Mouse (Mus musculus) naive thymus-derived CD4-positive, alpha-beta T cell, adult 2 months (primary cell): Measurements from ENCODE around the gene Gm6993.

Experiments
- DNase-seq: peaks from one replicate; pipeline ENCODE4 v3.0.0-alpha.2; 2011; ENCODE audit warnings: low read depth

Gm6993 gene

DNA sequence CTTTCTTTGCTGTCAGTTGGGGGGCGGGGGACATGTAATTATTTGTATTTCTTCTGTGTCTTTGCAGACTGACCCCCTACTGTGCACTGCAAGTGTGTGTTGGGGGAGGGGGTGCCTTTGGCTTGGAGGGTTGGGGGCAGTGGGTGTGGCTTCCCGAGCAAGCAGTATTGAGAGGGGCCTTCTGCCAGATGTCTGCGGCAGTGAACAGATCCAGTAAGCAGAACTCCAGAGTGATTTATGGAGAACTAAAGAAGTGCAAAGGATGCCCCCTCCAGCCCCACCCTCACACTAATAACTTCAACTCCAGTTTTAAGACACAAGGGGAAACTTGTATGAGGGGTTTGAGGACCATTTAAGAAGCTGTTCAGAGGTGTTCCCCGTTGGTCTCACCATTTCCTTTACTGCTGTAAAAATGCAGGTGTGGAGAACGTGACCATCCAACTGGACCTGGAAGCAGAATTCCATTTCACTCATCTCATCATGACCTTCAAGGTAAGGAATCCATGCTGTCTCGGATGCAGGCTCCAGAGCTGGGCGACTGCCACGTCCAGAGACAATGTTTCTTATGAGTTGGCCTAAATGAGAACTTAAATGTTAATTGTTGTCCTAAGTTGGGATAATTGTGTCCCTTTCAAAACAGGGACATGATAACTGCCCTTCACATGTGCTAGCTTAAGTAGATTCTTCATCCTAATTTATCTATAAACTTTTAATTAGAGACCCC, 31.6 kb downstream of the Gm6993 start:
- DNase-seq = no peak

DNA sequence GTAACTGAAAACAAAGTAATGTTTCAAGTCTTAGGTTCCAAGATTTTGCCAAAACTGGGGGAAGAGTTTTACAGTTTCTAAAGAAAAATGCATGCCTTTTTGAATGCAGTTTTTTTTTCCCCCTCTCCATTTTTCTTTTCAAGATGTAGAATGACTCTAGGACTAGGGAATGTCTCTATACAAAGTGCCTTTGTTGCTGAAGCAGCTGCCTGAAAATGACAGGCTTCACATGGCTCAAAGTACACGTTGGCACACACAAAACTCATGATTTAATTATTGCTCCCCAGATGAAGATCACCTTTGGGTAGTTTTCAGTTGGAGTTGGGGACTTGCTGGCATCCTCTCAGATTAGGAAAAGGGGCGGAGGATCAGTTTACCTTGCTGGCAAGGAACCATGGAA, 32.3 kb downstream of the Gm6993 start:
- no peak for DNase-seq

DNA sequence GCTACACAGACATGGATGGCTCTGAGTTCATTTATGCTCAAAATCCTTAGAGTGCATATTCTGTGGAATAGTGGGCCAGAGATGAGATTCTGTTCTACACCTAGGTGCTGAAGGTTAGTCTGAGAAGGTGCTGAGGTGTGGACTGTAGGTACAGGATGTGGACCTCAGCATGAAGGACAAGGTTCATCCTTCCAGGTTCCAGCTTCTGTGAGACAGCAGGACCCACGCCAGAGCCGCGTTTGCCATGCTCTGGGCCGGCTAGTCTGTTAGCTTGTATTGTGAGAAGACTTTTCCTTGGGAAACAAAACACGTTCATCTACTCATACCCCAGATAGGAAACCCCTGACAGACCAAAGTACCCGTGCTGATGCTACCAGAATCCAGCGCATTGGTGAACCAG, 33.1 kb downstream of the Gm6993 start:
- no peak for DNase-seq

DNA sequence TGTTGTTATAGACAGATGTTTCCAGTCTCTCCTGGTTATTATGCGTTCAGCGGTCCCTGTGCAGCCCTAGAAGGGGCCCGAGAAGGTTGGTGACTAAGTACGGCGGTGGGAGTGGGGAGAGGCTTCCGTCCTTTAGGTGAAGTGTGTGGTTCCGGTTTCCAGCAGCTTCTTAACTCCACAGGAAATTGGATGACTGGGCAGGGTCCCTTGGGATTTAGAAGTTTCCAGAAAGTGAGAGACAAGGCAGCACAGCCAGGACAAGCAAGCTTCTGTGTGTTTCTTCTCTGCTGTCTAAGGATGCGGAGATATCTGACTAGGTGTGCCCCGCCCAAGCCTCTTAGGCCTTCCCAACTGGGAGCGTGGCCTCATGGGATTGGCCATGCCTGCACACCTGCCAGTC, 34.8 kb downstream of the Gm6993 start:
- DNase-seq = no peak

DNA sequence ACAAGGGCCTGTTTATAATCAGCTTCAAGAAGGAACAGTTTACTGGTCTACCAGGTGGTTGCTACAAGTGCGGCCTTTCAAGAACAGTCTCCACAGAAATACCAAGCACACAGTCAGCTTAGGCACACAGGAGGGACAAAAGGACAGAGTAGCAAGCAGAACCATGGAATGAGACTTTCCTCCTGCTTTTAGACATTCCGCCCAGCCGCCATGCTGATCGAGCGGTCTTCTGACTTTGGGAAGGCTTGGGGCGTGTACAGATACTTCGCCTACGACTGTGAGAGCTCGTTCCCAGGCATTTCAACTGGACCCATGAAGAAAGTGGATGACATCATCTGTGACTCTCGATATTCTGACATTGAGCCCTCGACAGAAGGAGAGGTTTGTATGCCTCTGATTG, 37.7 kb downstream of the Gm6993 start:
- no peak for DNase-seq

DNA sequence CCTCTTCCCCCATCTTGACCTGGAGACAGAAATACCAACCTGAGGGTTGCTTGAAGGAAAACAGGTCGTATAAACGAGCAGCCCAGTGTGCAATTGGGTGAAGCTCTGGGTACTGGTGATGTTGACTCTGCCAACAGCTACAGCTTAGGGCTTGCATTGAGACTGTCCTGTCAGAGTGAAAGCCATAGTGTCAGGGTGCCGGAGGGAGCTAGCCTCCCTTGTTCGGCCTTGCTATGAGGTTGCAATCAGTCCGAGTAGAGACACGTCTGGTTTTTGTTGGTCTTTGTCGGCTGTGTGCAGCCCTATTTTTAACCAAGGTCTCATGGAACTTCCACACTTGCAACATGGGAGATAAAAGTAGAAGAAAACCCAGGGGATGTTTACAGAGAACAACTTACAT, 39.7 kb downstream of the Gm6993 start:
- no peak for DNase-seq

DNA sequence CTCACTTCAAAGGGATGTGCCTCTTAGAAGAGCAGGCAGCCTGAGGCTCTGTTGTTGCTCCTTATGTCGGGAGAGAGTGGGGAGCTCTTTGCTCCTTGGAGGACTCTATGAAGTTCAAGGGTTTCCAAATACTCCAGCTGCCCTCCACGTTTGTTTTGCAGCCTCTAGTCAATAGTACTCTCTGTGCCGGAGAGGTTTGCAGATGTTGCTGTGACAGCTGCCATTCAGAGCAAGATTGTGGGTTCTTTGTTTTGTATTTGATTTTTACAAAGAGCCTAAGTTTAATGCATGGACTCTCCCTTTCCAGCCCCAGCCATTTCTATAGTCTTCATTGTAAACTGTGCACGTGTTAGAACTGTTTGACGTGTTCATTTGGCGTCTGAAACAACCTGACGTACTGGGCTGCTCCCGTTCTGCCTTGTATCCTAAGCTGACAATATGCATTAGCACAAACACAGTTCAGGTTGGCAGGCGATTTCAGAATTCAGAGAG, 40.6 kb downstream of the Gm6993 start:
- DNase-seq = no peak

DNA sequence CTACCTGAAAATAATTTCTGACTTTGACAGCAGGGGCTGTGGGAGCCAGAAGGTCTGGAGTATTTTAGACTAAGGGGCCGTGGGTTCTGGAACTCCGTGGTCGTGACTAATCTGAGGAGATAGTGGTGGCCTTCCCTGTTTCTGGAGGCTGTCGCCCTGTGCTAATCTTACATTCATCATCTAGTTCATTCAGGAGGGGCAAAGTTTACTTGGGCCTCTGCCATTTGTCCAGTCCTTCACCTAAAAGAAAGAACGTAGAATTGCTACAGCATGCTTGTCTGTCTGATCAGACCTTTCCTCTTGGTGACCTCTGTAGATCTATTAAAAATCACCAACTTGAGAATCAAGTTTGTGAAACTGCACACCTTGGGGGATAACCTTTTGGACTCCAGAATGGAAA, 41.7 kb downstream of the Gm6993 start:
- DNase-seq = no peak

DNA sequence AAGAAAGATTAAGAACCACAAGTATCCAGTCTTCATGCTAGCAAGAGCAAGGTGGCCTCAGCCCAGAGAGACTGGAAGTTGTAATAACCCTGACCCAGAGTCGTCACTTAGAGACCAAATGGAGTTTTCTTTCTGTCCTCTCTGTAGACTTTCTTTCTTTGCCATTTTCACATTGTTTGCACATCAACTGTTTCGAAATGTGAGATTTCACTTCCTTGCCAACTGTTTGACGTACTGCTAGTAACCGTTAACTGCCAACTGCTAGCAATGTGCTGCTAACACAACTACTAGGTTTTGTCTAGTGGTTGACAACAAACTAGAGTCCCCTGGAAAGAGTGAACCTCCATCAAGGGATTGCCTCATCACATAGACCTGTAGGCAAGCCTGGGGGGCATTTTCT, 42.6 kb downstream of the Gm6993 start:
- no peak for DNase-seq

DNA sequence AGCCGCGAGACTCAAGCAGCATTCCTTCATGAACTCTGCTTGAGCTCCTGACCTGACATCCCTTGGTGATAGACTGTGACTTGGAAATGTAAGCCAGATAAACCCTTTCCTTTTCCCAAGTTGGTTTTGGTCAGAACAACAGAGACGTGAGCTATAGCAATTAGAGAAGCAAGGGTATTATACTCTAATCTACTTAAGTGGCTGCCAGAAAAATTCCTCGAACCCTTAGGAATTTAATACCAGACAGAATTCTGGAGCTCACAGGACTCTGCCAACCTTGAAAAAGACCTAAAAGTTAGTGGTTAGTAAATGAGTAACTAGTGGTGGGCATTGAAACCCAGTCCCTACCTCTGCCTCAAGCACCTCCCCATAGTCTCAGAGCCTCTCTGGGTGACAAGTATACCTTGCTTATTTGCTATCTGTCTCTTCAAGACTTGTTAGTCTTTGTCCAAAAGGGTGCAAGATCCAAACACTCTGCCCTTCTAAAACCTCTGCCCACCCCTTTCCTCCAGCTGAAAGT, 43.1 kb downstream of the Gm6993 start:
- no peak for DNase-seq

DNA sequence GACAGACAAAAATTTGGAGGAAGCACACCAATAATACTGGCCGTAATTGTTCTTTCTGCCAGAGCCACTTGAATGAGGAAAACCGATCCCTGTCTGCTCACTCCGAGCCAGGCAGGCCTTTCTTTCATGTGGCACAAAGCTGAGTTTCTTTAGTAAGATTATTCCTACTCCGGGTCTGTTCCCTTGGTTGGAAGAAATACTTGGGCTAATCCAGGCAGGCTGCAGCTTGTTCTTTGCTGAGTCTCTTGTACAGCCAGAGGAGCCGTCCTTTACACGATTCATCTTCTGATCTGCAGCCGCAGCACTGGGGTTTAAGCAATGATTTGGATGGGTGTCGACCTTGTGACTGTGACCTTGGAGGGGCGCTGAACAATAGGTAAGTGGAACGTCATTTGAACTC, 48.5 kb downstream of the Gm6993 start:
- DNase-seq = no peak
